Mouse (Mus musculus): ENCODE measurements around the gene B4galnt1.
A peak's percentile ranks its signal among the peaks of the same experiment; 100 is the strongest.

The B4galnt1 gene

GRCm38 (mm10) chr10:127208921-127209320 lies 43.9 kb downstream of the B4galnt1 start:
- no peak for DNase-seq (ENCODE audit: low read depth, low spot score)

- no peak for DNase-seq (ENCODE audit: low read depth, low spot score)
These were observed 45.0 kb downstream of the B4galnt1 start for GRCm38 (mm10) chr10:127209928-127210570.

- DNase-seq (ENCODE audit: low read depth, low spot score): peak; percentile 80
These were observed 46.0 kb downstream of the B4galnt1 start for GRCm38 (mm10) chr10:127210961-127211405.

GRCm38 (mm10) chr10:127211414-127211854 lies 46.4 kb downstream of the B4galnt1 start, which contains the start of gene Pip4k2c:
Pip4k2c (minus strand) TSS chr10:127211585.
- DNase-seq (ENCODE audit: low read depth, low spot score): peak; percentile 95

- DNase-seq (ENCODE audit: low read depth, low spot score): no peak
These were observed 48.2 kb downstream of the B4galnt1 start for GRCm38 (mm10) chr10:127213272-127213671.

- DNase-seq (ENCODE audit: low read depth, low spot score): no peak
These were observed 48.8 kb downstream of the B4galnt1 start for GRCm38 (mm10) chr10:127213704-127214421.

- DNase-seq (ENCODE audit: low read depth, low spot score): no peak
These were observed 49.4 kb downstream of the B4galnt1 start for GRCm38 (mm10) chr10:127214422-127214803.

GRCm38 (mm10) chr10:127216456-127216855 lies 51.4 kb downstream of the B4galnt1 start:
- DNase-seq (ENCODE audit: low read depth, low spot score): no peak

- DNase-seq (ENCODE audit: low read depth, low spot score): no peak
These were observed 52.2 kb downstream of the B4galnt1 start for GRCm38 (mm10) chr10:127217177-127217576.

GRCm38 (mm10) chr10:127218339-127218738 lies 53.3 kb downstream of the B4galnt1 start:
- peak; percentile 61 for DNase-seq (ENCODE audit: low read depth, low spot score)

All from A20 (cell line).